Mouse (Mus musculus) 3T3-L1 (cell line): ENCODE data around the gene Abca7.

Source experiments
- DNase-seq: peaks from one replicate; pipeline ENCODE4 v3.0.0-alpha.2; 2015; ENCODE audit warnings: low read depth, low spot score

Abca7 gene

DNA sequence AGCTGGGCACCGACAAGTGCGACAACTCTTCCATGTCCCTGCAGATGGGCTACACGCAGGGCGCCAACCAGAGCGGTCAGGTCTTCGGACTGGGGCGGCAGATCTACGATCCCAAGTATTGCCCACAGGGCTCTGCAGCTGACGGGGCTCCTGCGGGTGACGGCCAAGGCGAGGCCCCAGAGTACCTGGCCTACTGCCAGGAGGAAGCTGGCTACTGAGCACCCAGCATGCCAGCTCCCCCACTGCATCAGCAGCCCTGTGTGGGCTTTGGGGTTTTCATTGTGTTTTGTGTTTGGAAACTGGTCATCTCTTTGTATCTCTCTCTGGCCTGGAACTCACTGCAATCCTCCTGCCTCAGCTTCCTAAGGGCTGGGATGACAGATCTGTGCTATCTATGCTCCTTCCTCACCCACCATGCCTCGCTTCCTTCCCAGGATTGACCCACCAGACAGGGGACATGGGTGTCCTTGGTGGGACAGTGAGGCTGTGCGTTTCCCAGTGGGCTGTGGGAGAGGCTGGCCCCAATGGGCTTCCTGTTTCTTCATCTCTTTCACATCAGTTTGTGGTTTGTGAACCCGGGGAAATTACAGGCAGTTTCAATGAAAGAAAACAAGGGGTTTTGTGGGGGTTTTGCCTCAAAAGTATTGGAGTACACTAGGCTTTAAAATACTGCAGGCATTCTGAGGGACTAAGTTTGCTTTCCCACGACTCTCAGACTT is 1.7 kb upstream of the Abca7 start:
- no peak for DNase-seq

DNA sequence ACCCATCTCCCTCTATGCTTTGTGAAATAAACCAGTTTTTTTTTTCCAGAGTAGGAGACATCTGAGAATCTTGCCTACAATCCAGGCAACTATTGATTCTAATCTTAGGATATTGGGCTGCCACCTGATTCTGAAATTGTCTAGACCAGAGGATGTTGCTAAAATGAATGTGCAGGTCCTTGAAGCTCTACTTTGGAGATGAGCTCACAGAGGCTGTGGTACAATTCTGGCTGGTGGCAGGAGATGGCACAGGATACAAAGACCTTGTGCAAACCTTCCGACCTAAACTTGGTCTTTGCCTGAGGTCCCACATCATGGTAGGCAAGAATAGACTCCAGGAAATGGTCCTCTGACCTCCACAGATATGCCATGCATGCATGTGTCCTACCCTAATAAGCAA is 658 bp upstream of the Abca7 start:
- peak; percentile 37 for DNase-seq

DNA sequence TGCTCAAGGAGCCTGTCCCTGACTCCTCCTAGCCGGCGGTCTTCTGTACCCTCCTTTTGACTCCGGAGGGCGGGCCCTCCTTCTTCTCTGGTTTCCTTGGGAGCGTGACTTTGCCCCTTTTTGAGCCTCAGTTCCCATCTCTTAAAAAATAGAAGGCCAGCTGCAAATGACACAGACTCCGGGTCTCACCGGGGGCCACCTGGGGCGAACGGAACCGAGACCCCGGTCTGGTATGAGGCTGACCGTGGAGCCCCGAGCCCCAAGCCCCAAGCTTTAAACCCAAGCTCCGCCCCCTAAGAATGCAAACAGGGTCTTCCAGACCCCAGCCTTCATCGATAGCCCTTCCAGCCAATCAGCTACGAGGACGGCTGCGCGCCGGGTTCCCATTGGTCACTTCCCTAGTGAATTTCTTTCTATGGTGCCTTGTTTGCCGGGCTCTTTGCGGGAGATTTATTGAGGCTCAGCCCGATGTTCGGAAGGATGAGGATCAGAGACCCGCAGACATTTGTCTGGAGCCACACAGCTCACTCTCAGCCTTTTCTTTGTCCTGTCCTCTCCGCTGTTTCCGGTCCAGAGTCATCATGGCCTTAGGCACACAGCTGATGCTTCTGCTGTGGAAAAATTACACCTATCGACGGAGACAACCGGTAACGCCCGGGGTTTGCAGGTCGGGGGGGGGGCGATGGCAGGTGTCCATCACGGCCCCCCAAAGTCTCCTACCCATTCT is 903 bp downstream of the Abca7 start:
- DNase-seq = peak; percentile 84

DNA sequence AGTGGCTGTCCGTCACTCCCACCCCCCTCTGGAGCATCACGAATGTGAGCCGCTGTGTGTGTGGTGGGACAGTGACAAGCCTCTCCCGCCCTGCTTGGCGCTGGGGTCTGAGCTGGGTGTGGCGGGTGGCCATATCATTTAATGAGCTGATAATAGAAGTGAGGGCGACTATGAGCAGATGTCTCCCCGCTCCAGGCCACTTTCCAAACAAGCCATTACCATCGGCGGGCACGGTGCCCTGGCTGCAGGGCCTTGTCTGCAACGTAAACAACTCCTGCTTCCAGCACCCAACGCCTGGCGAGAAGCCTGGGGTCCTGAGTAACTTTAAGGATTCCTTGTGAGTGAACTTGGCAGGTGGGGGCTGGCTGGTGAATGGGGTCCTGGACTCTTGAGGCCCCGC is 1.5 kb downstream of the Abca7 start:
- DNase-seq = no peak

DNA sequence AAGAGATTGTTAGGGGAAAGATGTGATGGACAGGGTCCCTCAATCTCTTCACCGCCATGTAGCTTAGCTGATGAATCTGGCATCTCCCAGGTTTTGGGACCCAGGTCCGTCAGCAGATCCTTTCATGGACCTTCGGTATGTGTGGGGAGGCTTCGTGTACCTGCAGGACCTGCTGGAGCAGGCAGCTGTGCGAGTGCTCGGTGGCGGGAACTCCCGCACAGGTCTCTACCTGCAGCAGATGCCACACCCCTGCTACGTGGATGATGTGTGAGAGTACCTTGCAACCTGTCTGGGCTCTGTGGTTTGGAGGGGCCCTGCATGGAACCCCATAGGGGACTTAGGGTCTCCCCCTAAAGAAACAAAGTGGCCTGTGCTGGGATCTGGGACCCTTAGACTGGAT is 5.7 kb downstream of the Abca7 start:
- no peak for DNase-seq

DNA sequence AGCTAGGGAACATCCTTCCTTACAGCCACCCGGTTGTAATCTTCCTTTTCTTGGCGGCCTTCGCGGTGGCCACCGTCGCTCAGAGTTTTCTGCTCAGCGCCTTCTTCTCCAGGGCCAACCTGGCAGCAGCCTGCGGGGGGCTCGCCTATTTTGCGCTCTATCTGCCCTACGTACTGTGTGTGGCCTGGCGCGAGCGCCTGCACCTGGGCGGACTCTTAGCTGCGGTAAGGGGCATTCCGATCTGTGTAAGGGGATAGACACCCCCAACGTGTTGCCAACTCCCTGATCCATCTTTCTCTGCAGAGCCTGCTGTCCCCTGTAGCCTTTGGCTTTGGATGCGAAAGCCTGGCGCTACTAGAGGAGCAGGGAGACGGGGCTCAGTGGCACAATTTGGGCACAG is 6.5 kb downstream of the Abca7 start:
- no peak for DNase-seq

DNA sequence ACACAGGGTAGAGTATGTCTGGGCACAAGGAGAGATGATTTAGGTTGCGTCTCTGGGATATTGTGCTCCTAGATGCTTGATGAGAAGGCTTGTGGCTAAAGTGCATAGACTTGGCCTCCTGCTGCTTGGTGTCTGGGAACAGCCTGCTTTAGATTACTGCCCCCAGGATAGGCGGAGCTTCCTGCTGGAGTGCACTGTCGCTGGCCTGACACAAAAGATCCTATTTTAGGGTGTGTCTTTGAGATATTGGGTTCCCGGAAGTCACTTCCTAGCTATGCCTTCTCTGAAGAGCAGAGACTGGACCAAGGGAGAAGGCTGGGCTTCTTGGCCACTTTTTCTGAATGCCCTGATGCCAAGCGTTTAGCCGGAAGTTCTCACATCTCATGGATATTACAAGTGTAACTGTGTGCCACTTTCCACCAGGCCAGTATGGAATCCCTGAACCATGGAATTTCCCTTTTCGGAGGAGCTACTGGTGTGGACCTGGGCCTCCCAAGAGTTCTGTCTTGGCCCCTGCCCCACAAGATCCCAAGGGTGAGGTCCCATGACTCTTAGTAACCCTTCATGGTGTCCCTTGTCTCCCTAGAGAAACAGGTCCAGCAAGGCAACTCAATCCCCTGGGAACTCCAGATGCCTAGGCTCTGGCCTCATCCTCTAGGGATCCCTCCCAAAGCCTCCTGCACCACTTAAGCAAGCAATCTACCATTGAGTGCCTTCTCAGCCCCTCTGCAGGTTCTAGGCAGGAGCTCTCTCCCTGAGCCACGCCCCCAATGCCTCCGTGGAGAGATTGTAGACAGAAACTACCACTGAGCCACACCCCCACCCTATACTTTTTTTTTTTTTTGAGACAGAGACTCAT is 7.3 kb downstream of the Abca7 start:
- DNase-seq = no peak

DNA sequence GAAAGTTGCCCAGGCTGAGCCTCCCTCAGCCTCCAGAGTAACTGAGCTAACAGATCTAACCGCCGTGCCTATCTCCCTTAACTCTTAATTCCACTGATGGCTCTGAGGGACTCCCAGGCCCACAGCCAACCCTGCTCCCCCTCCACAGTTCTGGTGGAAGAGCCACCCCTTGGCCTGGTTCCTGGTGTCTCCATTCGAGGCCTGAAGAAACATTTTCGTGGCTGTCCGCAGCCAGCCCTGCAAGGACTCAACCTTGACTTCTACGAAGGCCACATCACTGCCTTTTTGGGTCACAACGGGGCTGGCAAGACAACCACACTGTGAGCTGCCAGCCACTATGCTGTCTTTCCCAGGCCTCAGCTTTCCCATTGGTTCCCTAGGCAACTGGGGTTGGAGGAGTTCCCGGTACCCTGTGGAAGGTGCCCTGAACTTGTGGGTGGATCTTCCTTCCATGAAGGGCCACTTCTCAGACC is 8.0 kb downstream of the Abca7 start:
- no peak for DNase-seq

DNA sequence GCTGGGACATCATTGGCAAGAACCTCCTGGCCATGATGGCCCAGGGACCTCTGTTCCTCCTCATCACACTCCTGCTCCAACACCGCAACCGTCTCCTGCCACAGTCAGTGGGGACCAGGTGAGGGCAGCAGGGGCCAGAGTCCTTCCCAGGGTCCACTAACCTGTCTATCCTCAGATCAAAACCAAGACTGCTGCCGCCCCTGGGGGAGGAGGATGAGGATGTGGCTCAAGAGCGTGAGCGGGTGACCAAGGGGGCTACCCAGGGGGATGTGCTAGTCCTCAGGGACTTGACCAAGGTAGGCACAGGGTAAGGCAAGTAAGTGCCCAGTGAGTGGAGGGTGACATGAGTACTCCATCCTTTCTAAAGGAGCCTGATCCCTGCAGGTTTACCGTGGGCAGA is 15.4 kb downstream of the Abca7 start:
- no peak for DNase-seq

DNA sequence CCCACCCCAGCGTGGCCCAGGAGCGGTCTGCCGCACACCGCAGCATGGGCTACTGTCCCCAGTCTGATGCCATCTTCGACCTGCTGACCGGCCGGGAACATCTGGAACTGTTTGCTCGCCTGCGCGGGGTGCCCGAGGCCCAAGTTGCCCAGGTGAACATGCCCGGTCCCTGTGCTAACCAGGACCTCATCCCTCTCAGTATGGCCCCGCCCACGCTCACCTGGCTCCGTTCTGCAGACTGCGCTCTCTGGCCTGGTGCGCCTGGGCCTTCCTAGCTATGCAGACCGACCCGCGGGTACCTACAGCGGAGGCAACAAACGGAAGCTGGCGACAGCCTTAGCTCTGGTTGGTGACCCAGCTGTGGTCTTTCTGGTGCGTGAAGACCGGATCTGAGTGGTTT is 17.3 kb downstream of the Abca7 start:
- no peak for DNase-seq

DNA sequence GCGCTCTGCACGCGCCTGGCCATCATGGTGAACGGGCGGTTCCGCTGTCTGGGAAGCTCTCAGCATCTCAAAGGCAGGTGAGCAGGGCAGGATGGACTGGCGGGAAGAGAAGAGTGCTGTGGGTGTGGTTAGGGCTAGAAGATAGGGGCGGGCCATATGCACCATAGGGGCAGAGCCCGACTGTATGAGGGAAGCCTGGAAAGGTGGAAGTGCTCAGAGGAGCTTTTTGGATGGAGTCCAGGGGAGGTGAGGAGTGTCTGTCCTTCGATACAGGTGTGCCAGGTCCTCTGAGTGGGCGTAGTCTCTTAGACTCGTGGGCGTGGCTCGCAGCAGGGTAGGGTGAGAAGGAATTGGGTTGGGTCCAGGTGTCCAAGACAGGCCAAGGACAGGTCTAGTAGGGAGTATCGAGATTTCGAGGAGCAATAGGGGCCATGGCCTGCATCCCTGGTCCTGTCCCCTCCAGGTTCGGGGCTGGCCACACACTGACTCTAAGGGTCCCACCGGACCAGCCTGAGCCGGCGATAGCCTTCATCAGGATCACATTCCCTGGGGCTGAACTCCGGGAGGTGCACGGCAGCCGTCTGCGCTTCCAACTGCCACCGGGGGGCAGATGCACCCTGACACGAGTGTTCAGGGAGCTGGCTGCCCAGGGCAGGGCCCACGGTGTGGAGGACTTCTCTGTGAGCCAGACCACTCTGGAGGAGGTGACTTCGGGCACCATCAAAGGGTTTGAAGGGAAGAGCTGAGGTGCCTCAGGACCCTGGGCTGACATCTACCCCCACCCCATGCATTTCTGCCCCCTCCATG is 18.4 kb downstream of the Abca7 start:
- DNase-seq = peak; percentile 60

DNA sequence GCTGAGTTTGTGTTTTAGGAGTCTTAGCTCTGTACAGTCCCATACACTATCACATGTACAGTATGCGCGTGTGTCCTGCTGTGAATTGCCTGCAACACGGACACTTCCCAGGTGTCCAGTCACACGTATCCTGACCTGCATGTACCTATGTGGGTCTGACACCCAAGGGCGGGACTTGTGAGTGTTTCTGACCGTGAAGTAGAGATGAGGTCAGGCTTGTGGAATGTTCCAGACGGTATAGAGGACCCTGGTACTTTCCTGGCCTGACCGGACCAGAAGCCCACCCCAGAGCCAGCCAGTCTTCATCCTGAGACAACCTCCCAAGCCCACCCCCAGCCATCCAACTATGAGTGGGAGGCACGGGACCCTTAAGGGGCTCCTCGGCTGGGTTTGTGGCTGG is 19.3 kb downstream of the Abca7 start:
- DNase-seq = no peak

DNA sequence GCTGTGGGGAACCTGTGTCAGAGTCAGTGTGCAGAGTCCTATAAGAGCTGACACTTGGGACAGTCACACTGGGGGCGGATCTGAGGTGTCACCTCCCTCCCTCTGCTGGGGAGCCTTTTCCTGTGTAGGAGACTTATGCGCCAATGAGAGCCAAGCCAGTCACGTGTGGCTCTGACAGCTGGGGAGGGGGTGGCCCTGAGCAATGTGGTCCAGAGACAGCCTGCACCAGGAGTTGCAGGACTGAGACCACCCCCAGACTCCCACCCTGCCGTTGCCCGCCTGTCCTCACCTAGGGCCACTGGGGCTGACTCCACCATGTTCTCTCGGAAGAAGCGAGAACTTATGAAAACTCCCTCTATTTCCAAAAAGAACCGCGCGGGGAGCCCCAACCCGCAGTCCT is 20.2 kb downstream of the Abca7 start, which contains the start of gene Arhgap45:
Arhgap45 (plus strand) TSS at position 143 of the 400 bp plus-strand sequence.
- no peak for DNase-seq

DNA sequence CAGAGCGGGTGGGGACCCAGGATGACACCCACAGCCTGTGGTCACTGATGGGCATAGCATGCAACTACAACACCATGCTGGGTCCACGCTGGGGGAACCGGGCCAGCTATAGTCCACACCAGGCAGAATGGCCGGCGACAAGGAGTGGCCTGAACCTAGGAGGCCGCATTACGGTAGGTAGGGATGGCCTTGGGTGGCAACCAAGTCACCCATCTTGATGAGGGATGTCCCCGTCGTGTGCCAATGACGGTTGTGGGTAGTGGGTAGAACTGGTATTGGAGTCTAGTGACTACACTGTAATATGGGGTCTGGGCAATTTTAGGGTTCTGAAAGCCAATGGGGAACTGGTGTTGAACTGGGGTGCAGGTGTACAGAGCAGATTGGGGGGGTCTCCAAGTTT is 20.6 kb downstream of the Abca7 start:
- no peak for DNase-seq

DNA sequence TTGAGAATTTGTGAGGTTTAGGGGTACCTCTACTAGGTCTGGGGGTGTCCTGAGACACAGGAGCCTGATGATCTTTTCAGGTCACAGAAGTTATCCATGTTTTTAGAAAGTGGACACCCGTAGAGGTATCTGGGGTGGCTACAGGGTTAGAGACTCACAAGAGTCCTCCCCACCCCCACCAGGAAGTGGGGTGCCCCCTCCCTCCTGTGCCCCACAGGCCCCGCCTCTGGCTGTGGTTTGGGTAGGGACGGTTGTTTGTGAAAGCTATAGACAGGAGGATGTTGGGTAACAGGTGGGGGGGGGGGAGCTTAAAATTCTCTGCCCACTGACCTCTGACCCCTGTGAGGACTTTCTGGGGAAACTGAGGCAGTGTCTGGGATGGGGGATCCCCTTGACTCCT is 21.1 kb downstream of the Abca7 start:
- no peak for DNase-seq

DNA sequence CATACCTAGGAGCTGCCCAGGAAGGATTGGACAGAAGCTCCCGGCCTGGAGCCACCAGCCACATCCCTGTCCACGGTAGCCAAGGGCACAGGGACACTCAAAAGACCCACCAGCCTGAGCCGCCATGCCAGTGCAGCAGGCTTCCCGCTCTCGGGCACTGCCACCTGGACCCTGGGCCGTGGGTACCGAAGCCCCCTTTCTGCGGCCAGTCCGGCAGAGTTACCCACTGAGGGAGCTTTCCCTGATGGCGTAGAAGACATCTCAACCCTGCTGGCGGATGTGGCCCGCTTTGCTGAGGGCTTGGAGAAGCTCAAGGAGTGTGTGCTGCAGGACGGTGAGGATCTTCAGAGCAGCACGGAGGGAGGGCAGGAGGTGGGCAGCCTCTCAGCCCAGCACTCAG is 21.5 kb downstream of the Abca7 start:
- no peak for DNase-seq

DNA sequence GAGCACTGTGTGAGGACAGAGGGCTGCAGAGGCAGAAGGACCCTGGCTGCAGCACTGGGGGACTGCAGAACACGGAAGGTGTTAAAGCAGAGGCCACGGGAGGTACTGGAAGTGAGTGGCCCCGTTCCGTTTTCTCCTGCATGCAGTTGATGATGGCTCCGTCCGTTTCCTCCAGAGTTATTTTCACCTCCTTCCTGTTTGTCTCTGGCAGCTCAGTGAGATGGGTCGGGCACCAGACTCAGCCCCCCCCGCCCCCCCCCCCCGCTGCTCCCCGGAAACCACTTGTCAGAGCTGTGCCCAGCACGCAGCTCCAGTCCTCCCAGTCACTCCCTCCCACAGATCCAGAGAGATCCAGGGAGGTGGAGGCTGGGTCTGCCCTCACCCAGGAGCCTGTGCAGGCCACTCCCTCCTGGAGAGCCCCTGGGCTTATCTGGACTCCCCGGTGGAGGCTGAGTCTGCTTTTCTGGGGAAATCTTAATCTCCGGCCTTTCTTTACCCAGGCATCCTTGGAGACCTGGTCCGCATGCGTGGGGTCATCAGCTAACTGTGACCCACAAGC is 22.5 kb downstream of the Abca7 start:
- DNase-seq = no peak

DNA sequence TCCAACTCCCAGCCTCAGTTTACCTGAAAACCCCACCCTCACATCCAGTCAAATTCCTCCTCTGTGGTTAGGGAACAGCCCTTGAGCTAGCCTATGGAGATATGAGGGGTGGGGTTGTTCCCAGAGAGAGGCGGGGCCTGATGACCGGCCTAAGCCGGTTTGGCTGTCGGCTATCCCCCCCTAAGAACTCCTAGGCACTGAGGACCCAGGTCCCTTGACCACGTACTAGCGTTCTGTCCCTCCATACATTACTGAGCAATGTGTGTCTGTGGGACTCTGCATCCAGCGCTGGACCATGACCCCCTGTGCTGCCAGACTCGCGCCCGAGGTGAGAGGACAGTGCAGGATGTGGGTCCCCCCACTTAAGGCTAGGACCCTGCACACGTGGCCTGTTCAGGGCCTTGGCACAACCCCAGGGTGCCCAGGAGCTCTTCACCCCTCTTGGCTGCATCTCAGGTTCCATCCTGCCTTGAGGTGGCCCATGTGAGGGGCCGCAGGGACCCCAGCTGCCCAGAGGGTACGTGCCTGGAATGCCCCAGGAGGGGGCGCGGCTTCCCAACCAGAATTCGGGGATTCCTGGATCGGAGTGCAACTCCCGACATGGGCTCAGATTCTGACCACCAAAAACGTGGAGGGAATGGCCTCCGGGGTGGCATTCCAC is 23.3 kb downstream of the Abca7 start:
- DNase-seq = no peak

DNA sequence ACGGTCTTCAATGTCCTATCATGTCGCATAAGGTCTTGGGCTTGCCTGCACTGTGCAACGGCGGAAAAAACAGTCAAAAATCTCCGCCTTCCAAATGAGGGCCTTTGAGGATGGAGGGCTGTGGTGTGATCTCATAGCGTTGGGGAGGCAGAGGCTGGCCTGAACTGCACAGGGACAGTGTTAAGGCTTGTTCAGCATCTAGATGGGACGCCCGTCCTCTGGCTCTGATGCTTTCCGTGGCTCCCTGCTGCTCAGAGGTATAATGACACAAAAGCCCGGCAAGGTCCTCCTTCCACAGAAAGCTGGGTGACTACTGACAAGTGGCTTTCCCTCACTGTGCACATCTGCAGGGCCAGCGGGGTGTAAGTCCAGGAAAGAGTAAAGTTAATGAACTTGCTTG is 23.9 kb downstream of the Abca7 start:
- no peak for DNase-seq

DNA sequence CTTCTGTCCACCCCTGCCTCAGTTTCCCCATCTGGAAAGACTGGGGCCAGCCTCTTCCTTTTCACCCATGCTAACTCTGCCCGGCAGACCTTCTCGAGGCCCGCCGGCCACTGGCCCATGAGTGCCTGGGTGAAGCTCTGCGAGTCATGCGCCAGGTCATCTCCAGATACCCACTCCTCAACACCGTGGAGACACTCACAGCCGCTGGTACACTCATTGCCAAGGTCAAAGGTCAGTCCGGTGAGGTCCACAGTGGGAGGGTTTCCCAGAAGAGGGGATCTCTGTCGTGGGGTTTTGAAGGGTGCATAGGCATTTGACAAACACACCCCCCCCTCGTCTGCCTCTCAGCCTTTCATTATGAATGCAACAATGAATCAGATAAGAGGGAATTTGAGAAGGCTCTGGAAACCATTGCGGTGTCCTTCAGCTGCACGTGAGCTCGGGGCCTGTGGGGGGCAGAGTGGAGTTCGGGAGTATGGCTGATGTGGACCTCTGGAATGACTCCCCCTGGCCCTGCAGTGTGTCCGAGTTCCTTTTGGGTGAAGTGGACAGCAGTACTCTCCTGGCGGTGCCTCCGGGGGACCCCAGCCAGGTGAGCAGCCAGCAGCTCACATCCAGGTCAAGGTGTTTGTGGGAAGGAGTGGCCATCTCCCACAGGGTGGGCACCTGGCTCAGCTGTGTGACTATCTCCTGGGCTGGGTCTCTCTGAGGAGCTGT is 24.5 kb downstream of the Abca7 start:
- DNase-seq = no peak
